ENCODE assay signal across 13 mouse cellular contexts in the genomic region with DNA sequence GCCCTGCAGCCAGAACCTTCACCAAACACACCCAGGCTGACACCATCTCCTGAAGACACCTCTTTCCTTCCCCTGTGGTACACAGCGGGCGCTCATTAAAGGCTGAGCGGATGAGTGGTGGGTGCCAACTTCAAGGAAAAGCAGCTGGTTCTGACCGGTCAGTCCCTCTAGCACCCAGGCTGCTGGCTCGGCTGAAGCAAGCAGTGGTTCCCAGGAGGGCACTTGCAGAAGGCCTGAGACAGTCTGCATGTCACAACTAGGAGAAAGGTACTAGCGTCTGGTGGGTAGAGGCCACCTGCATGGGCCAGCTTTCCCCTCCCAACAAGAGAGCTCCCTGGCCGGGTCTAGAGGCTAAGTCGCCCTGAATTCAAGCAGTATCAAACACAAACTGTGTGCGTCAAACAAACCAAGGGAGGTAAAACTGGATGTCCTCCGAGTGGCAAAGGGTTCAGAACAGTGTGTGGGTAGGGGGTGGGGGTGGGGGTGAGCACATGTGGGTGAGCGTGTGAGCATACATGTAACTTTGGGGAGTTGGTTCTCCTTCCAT. TPM values are rescaled to one million over a fixed set of nuclear protein-coding genes. Genes with fewer than 3 reads are reported as not detected.
DNase-seq lines count a peak whose midpoint lies in the region; ATAC-seq lines count a peak whose summit lies in the region.
"Had no signal": no experiment of that assay in that cellular context is flagged by ENCODE, and none has a peak within 500 bp of the region (broad histone marks: within the 10 kb centered on the region; RNA-seq: fewer than 3 reads in every experiment).

No protein-coding gene starts in this region.

- H3K4me3 ChIP-seq in kidney, embryonic 15.5 days (replicated peaks) = no peak overlapping the region
- 0 out of 2 replicates have a peak overlapping the region, but pooled peaks have one; percentile 7 for H3K4me3 ChIP-seq in hindbrain, embryonic 13.5 days

- H3K27ac ChIP-seq in kidney, embryonic 15.5 days = no peak overlapping the region
- no peak overlapping the region for H3K27ac ChIP-seq in hindbrain, embryonic 13.5 days

- H3K9me3 ChIP-seq in kidney, embryonic 15.5 days (replicated peaks) = no peaks in the 10 kb centered on the region
- H3K9me3 ChIP-seq in hindbrain, embryonic 13.5 days = no peaks in the 10 kb centered on the region

- no peaks in the 10 kb centered on the region for H3K36me3 ChIP-seq in kidney, embryonic 15.5 days
- no peaks in the 10 kb centered on the region for H3K36me3 ChIP-seq in hindbrain, embryonic 13.5 days

- H3K27me3 ChIP-seq in kidney, embryonic 15.5 days = peaks cover 12% of the 10 kb centered on the region; the same call in 1 of the 2 replicates
- no peaks in the 10 kb centered on the region for H3K27me3 ChIP-seq in hindbrain, embryonic 13.5 days
- H3K27me3 ChIP-seq: Patski had no signal

- H3K4me2 ChIP-seq in kidney, embryonic 15.5 days = 0 out of 2 replicates have a peak overlapping the region, but pooled peaks have one; percentile 1
- peak overlapping the region; percentile 91 for H3K4me2 ChIP-seq in hindbrain, embryonic 13.5 days

- H3K9ac ChIP-seq in kidney, embryonic 15.5 days = no peak overlapping the region
- H3K9ac ChIP-seq in hindbrain, embryonic 13.5 days = peak overlapping the region; percentile 46

- peaks cover 62% of the 10 kb centered on the region for H3K4me1 ChIP-seq in kidney, embryonic 15.5 days
- peaks cover 86% of the 10 kb centered on the region for H3K4me1 ChIP-seq in hindbrain, embryonic 13.5 days (replicated peaks)

- WGBS in kidney, embryonic 15.5 days = 79% methylated on average over 11 of the region's 11 CpGs
- 78% methylated on average over 11 of the region's 11 CpGs for WGBS in hindbrain, embryonic 13.5 days

- DNase-seq in adrenal gland, postnatal 10 days = peak; percentile 64
- DNase-seq in adrenal gland, postnatal 25 days = no peak
- no peak for DNase-seq in kidney, adult 11 months
- DNase-seq in retina, embryonic 14.5 days (ENCODE audit: low spot score) = peak; percentile 20
- DNase-seq in gastrocnemius, postnatal 25 days = no peak
- DNase-seq: kidney, adult 18-20 months; lung, postnatal 36 days; spleen, adult 18-20 months had no signal

- no peak for ATAC-seq in kidney, embryonic 15.5 days (replicated peaks; ENCODE audit: low FRiP score)
- no peak for ATAC-seq in hindbrain, embryonic 13.5 days (ENCODE audit: low FRiP score)
- ATAC-seq in erythroid progenitor cell, adult 5-6 weeks (replicated peaks; ENCODE audit: low FRiP score, poor library complexity, severe bottlenecking) = no peak
- ATAC-seq: Patski had no signal

RNA-seq across cellular contexts. Expression of gene Pmepa1, which starts 3.9 kb away (rescaled TPM):
- total RNA-seq in adrenal gland, postnatal 10 days (2021) = 100 to 1,000 TPM in 1 of 2 experiments, 10 to 100 TPM in 1; 83.1 to 111 TPM
- total RNA-seq in adrenal gland, postnatal 25 days (2021) = 34.2 and 78.1 TPM in 2 replicates
- 4.0 and 4.5 TPM in 2 replicates for polyA plus RNA-seq in kidney, embryonic 15.5 days (2015; fragmentation: Nextera tagmentation; extraction: Ambion mirVana)
- polyA plus RNA-seq in hindbrain, embryonic 13.5 days (2015; fragmentation: Nextera tagmentation; extraction: Ambion mirVana) = 4.7 and 5.2 TPM in 2 replicates
- 10 to 100 TPM; 18.2 to 19.2 TPM for total RNA-seq in gastrocnemius, postnatal 25 days (2021)
- 0.36 TPM in 1 of 2 replicates, not detected in the other for total RNA-seq in erythroid progenitor cell, adult 5-6 weeks (2015; ENCODE audit: low replicate concordance)
- total RNA-seq in erythroid progenitor cell, adult 5-6 weeks (2017; ENCODE audit: low replicate concordance) = not detected in 2 replicates

RNA-seq across cellular contexts. Expression of gene Zbp1, which starts 53.7 kb away (rescaled TPM):
- total RNA-seq in adrenal gland, postnatal 10 days (2021) = 1 to 10 TPM in 1 of 2 experiments, under 1 TPM in 1; 0.90 to 2.3 TPM
- total RNA-seq in adrenal gland, postnatal 25 days (2021) = 2.6 and 3.5 TPM in 2 replicates
- 0.40 and 0.64 TPM in 2 replicates for polyA plus RNA-seq in kidney, embryonic 15.5 days (2015; fragmentation: Nextera tagmentation; extraction: Ambion mirVana)
- 0.16 and 0.29 TPM in 2 replicates for polyA plus RNA-seq in hindbrain, embryonic 13.5 days (2015; fragmentation: Nextera tagmentation; extraction: Ambion mirVana)
- total RNA-seq in gastrocnemius, postnatal 25 days (2021) = under 1 TPM in 1 of 2 experiments, not detected in 1; 0.27 TPM
- total RNA-seq in erythroid progenitor cell, adult 5-6 weeks (2015; ENCODE audit: low replicate concordance) = 2.2 TPM in 1 of 2 replicates, not detected in the other
- total RNA-seq in erythroid progenitor cell, adult 5-6 weeks (2017; ENCODE audit: low replicate concordance) = 1.2 and 9.6 TPM in 2 replicates
- polyA plus RNA-seq: neural tube, embryonic 11.5 days had no signal

Comparison
In these comparisons a context has a peak if more than half of its experiments do, and no peak if none do; other contexts are left out.
1. DNase-seq: peak in adrenal gland, postnatal 10 days (single experiment) and retina, embryonic 14.5 days (single experiment); none in adrenal gland, postnatal 25 days (single experiment), kidney, adult 11 months (single experiment) and gastrocnemius, postnatal 25 days (single experiment).
2. RNA of gene Pmepa1, which starts 3.9 kb away (total RNA-seq): 83.1 to 111 TPM in adrenal gland, postnatal 10 days, 34.2 to 78.1 TPM in adrenal gland, postnatal 25 days and 18.2 to 19.2 TPM in gastrocnemius, postnatal 25 days; 0.36 TPM in erythroid progenitor cell, adult 5-6 weeks; every median in the first group is over 10 times any median in the second.